In genomic region chr15:45273677-45274076, GRCm38 (mm10) we compare ENCODE assay signal across 23 mouse cellular contexts.
A peak's percentile ranks its signal among the peaks of the same experiment; 100 is the strongest.
DNase-seq lines count a peak whose midpoint lies in the region; ATAC-seq and TF ChIP-seq lines count a peak whose summit lies in the region.
"Had no signal": no experiment of that assay in that cellular context is flagged by ENCODE, and none has a peak within 500 bp of the region (broad histone marks: within the 10 kb centered on the region; RNA-seq: fewer than 3 reads in every experiment).

No protein-coding gene starts in this region.

- H3K36me3 ChIP-seq in forebrain, embryonic 14.5 days (ENCODE audit: control insufficient read depth, insufficient read depth, low read length): no peaks in the 10 kb centered on the region
- no peaks in the 10 kb centered on the region for H3K36me3 ChIP-seq in forebrain, embryonic 11.5 days (ENCODE audit: control insufficient read depth, insufficient read depth, low read length)
- no peaks in the 10 kb centered on the region for H3K36me3 ChIP-seq in intestine, postnatal 0 days (ENCODE audit: control insufficient read depth, insufficient read depth)
- H3K36me3 ChIP-seq in intestine, embryonic 16.5 days (ENCODE audit: control insufficient read depth, insufficient read depth, low read length): no peaks in the 10 kb centered on the region
- no peaks in the 10 kb centered on the region for H3K36me3 ChIP-seq in midbrain, embryonic 16.5 days (ENCODE audit: control insufficient read depth, insufficient read depth, low read length)
- no peaks in the 10 kb centered on the region for H3K36me3 ChIP-seq in midbrain, embryonic 13.5 days
- no peaks in the 10 kb centered on the region for H3K36me3 ChIP-seq in stomach, postnatal 0 days (ENCODE audit: control insufficient read depth, insufficient read depth, low read length)
- H3K36me3 ChIP-seq in liver, embryonic 11.5 days (ENCODE audit: control insufficient read depth, insufficient read depth, low read length): no peaks in the 10 kb centered on the region
- H3K36me3 ChIP-seq: embryonic facial prominence, embryonic 15.5 days; forebrain, embryonic 12.5 days; heart, embryonic 15.5 days; limb, embryonic 12.5 days; liver, embryonic 15.5 days had no signal

- DNase-seq in forebrain, embryonic 14.5 days (ENCODE audit: low spot score): peak; percentile 49
- DNase-seq in forebrain, embryonic 11.5 days (ENCODE audit: low spot score): no peak
- no peak for DNase-seq in stomach, postnatal 0 days (ENCODE audit: low spot score)
- DNase-seq in liver, embryonic 11.5 days (ENCODE audit: low spot score): no peak
- DNase-seq: adrenal gland, postnatal 14 days; cerebellum, adult 9-10 months; gastrocnemius, adult 2 months; heart, adult 11 months; kidney, adult 2 months; kidney, postnatal 4 days; right cerebral cortex, adult 18-20 months; thymus, adult 18-20 months had no signal

- no peak overlapping the region for H3K4me2 ChIP-seq in forebrain, embryonic 14.5 days (ENCODE audit: low read length)
- no peak overlapping the region for H3K4me2 ChIP-seq in forebrain, embryonic 11.5 days (ENCODE audit: low read depth, low read length, severe bottlenecking)
- no peak overlapping the region for H3K4me2 ChIP-seq in intestine, postnatal 0 days (replicated peaks; ENCODE audit: low read depth)
- H3K4me2 ChIP-seq in intestine, embryonic 16.5 days (ENCODE audit: low read depth, low read length): no peak overlapping the region
- no peak overlapping the region for H3K4me2 ChIP-seq in midbrain, embryonic 16.5 days (ENCODE audit: low read length)
- no peak overlapping the region for H3K4me2 ChIP-seq in midbrain, embryonic 13.5 days (replicated peaks)
- H3K4me2 ChIP-seq in stomach, postnatal 0 days (replicated peaks; ENCODE audit: low read depth): no peak overlapping the region
- no peak overlapping the region for H3K4me2 ChIP-seq in liver, embryonic 11.5 days
- H3K4me2 ChIP-seq: embryonic facial prominence, embryonic 15.5 days; forebrain, embryonic 12.5 days; heart, embryonic 15.5 days; limb, embryonic 12.5 days; liver, embryonic 15.5 days had no signal

- 67% methylated on average over 1 of the region's 1 CpGs for WGBS in forebrain, embryonic 14.5 days
- WGBS in forebrain, embryonic 11.5 days: 70% methylated on average over 1 of the region's 1 CpGs
- WGBS in intestine, postnatal 0 days: 48% methylated on average over 1 of the region's 1 CpGs
- WGBS in intestine, embryonic 16.5 days: 39% methylated on average over 1 of the region's 1 CpGs
- 52% methylated on average over 1 of the region's 1 CpGs for WGBS in midbrain, embryonic 16.5 days
- 47% methylated on average over 1 of the region's 1 CpGs for WGBS in midbrain, embryonic 13.5 days
- 41% methylated on average over 1 of the region's 1 CpGs for WGBS in stomach, postnatal 0 days
- 74% methylated on average over 1 of the region's 1 CpGs for WGBS in liver, embryonic 11.5 days

- no peaks in the 10 kb centered on the region for H3K9me3 ChIP-seq in forebrain, embryonic 14.5 days (replicated peaks; ENCODE audit: control insufficient read depth, low read length)
- H3K9me3 ChIP-seq in forebrain, embryonic 11.5 days (ENCODE audit: control insufficient read depth, low read length): no peaks in the 10 kb centered on the region
- H3K9me3 ChIP-seq in intestine, postnatal 0 days (ENCODE audit: control insufficient read depth): no peaks in the 10 kb centered on the region
- no peaks in the 10 kb centered on the region for H3K9me3 ChIP-seq in intestine, embryonic 16.5 days (ENCODE audit: control insufficient read depth, low read length)
- H3K9me3 ChIP-seq in midbrain, embryonic 16.5 days (replicated peaks; ENCODE audit: control insufficient read depth, low read length, poor library complexity, severe bottlenecking): no peaks in the 10 kb centered on the region
- no peaks in the 10 kb centered on the region for H3K9me3 ChIP-seq in midbrain, embryonic 13.5 days
- no peaks in the 10 kb centered on the region for H3K9me3 ChIP-seq in stomach, postnatal 0 days (ENCODE audit: control insufficient read depth, low read length)
- H3K9me3 ChIP-seq in liver, embryonic 11.5 days (ENCODE audit: control insufficient read depth, low read length): no peaks in the 10 kb centered on the region
- H3K9me3 ChIP-seq: embryonic facial prominence, embryonic 15.5 days; forebrain, embryonic 12.5 days; heart, embryonic 15.5 days; limb, embryonic 12.5 days; liver, embryonic 15.5 days had no signal

- TF ChIP-seq CTCF in intestine, postnatal 0 days (IDR thresholded peaks at IDR 0.05; ENCODE audit: low read depth): 0 out of 2 replicates have a peak, but pooled peaks have one; percentile 8
- 0 out of 2 replicates have a peak, but pooled peaks have one; percentile 16 for TF ChIP-seq CTCF in stomach, postnatal 0 days (IDR thresholded peaks at IDR 0.05; ENCODE audit: low read depth)

- H3K27me3 ChIP-seq in forebrain, embryonic 14.5 days (replicated peaks; ENCODE audit: control insufficient read depth, insufficient read depth, low read length): no peaks in the 10 kb centered on the region
- H3K27me3 ChIP-seq in forebrain, embryonic 11.5 days (ENCODE audit: control insufficient read depth, insufficient read depth, low read length): no peaks in the 10 kb centered on the region
- no peaks in the 10 kb centered on the region for H3K27me3 ChIP-seq in intestine, postnatal 0 days (replicated peaks; ENCODE audit: control insufficient read depth, insufficient read depth, low read length)
- H3K27me3 ChIP-seq in intestine, embryonic 16.5 days (replicated peaks; ENCODE audit: control insufficient read depth, insufficient read depth, low read length): no peaks in the 10 kb centered on the region
- no peaks in the 10 kb centered on the region for H3K27me3 ChIP-seq in midbrain, embryonic 16.5 days (ENCODE audit: control insufficient read depth, insufficient read depth, low read depth, low read length)
- H3K27me3 ChIP-seq in midbrain, embryonic 13.5 days: no peaks in the 10 kb centered on the region
- no peaks in the 10 kb centered on the region for H3K27me3 ChIP-seq in stomach, postnatal 0 days (ENCODE audit: control insufficient read depth, insufficient read depth, low read length)
- H3K27me3 ChIP-seq in liver, embryonic 11.5 days (replicated peaks; ENCODE audit: control insufficient read depth, insufficient read depth, low read length): no peaks in the 10 kb centered on the region
- H3K27me3 ChIP-seq: CH12.LX; embryonic facial prominence, embryonic 15.5 days; forebrain, embryonic 12.5 days; heart, embryonic 15.5 days; limb, embryonic 12.5 days; liver, embryonic 15.5 days had no signal

- TF ChIP-seq EP300 in stomach, postnatal 0 days (optimal IDR thresholded peaks at IDR 0.05): no peak

- H3K4me3 ChIP-seq in forebrain, embryonic 14.5 days (ENCODE audit: low read depth, low read length): no peak overlapping the region
- H3K4me3 ChIP-seq in forebrain, embryonic 11.5 days (ENCODE audit: low read depth, low read length): no peak overlapping the region
- no peak overlapping the region for H3K4me3 ChIP-seq in intestine, postnatal 0 days (ENCODE audit: low read depth, low read length)
- H3K4me3 ChIP-seq in intestine, embryonic 16.5 days (ENCODE audit: low read length): no peak overlapping the region
- no peak overlapping the region for H3K4me3 ChIP-seq in midbrain, embryonic 16.5 days (ENCODE audit: low read depth, low read length)
- no peak overlapping the region for H3K4me3 ChIP-seq in midbrain, embryonic 13.5 days (replicated peaks)
- H3K4me3 ChIP-seq in stomach, postnatal 0 days (ENCODE audit: low read depth, low read length): no peak overlapping the region
- H3K4me3 ChIP-seq in liver, embryonic 11.5 days (ENCODE audit: low read depth, low read length): no peak overlapping the region
- H3K4me3 ChIP-seq: embryonic facial prominence, embryonic 15.5 days; forebrain, embryonic 12.5 days; gastrocnemius, adult 2 months; heart, embryonic 15.5 days; limb, embryonic 12.5 days; liver, embryonic 15.5 days had no signal

- no peaks in the 10 kb centered on the region for H3K4me1 ChIP-seq in forebrain, embryonic 14.5 days (ENCODE audit: control insufficient read depth, insufficient read depth, low read length)
- no peaks in the 10 kb centered on the region for H3K4me1 ChIP-seq in forebrain, embryonic 11.5 days (replicated peaks; ENCODE audit: control insufficient read depth, insufficient read depth, low read length)
- H3K4me1 ChIP-seq in intestine, postnatal 0 days (replicated peaks; ENCODE audit: control insufficient read depth, insufficient read depth, low read length): no peaks in the 10 kb centered on the region
- H3K4me1 ChIP-seq in intestine, embryonic 16.5 days (ENCODE audit: control insufficient read depth, insufficient read depth, low read length): no peaks in the 10 kb centered on the region
- no peaks in the 10 kb centered on the region for H3K4me1 ChIP-seq in midbrain, embryonic 16.5 days (ENCODE audit: control insufficient read depth, insufficient read depth, low read length)
- H3K4me1 ChIP-seq in midbrain, embryonic 13.5 days (replicated peaks): no peaks in the 10 kb centered on the region
- H3K4me1 ChIP-seq in stomach, postnatal 0 days (replicated peaks; ENCODE audit: control insufficient read depth, insufficient read depth): no peaks in the 10 kb centered on the region
- no peaks in the 10 kb centered on the region for H3K4me1 ChIP-seq in liver, embryonic 11.5 days (replicated peaks; ENCODE audit: control insufficient read depth, insufficient read depth, low read length)
- H3K4me1 ChIP-seq: embryonic facial prominence, embryonic 15.5 days; forebrain, embryonic 12.5 days; heart, embryonic 15.5 days; limb, embryonic 12.5 days; liver, embryonic 15.5 days had no signal

- H3K27ac ChIP-seq in forebrain, embryonic 14.5 days (ENCODE audit: low read depth, low read length): no peak overlapping the region
- no peak overlapping the region for H3K27ac ChIP-seq in forebrain, embryonic 11.5 days (ENCODE audit: low read depth, low read length)
- no peak overlapping the region for H3K27ac ChIP-seq in intestine, postnatal 0 days (ENCODE audit: low read depth, low read length)
- no peak overlapping the region for H3K27ac ChIP-seq in intestine, embryonic 16.5 days (ENCODE audit: low read length)
- no peak overlapping the region for H3K27ac ChIP-seq in midbrain, embryonic 16.5 days (ENCODE audit: low read length)
- H3K27ac ChIP-seq in midbrain, embryonic 13.5 days: no peak overlapping the region
- no peak overlapping the region for H3K27ac ChIP-seq in stomach, postnatal 0 days (replicated peaks)
- no peak overlapping the region for H3K27ac ChIP-seq in liver, embryonic 11.5 days (ENCODE audit: low read depth, low read length)
- H3K27ac ChIP-seq: embryonic facial prominence, embryonic 15.5 days; forebrain, embryonic 12.5 days; gastrocnemius, adult 2 months; heart, embryonic 15.5 days; limb, embryonic 12.5 days; liver, embryonic 15.5 days had no signal

- H3K9ac ChIP-seq in forebrain, embryonic 14.5 days (ENCODE audit: low read length): no peak overlapping the region
- H3K9ac ChIP-seq in forebrain, embryonic 11.5 days (ENCODE audit: low read length): no peak overlapping the region
- H3K9ac ChIP-seq in intestine, postnatal 0 days (ENCODE audit: low read depth, low read length): no peak overlapping the region
- H3K9ac ChIP-seq in intestine, embryonic 16.5 days (ENCODE audit: low read depth, low read length): no peak overlapping the region
- H3K9ac ChIP-seq in midbrain, embryonic 16.5 days (ENCODE audit: low read depth, low read length): no peak overlapping the region
- H3K9ac ChIP-seq in midbrain, embryonic 13.5 days (replicated peaks): no peak overlapping the region
- H3K9ac ChIP-seq in stomach, postnatal 0 days (ENCODE audit: low read length): no peak overlapping the region
- no peak overlapping the region for H3K9ac ChIP-seq in liver, embryonic 11.5 days (ENCODE audit: low read depth, low read length)
- H3K9ac ChIP-seq: embryonic facial prominence, embryonic 15.5 days; forebrain, embryonic 12.5 days; heart, embryonic 15.5 days; limb, embryonic 12.5 days; liver, embryonic 15.5 days had no signal

- ATAC-seq in forebrain, embryonic 14.5 days: no peak
- no peak for ATAC-seq in forebrain, embryonic 11.5 days (replicated peaks; ENCODE audit: low FRiP score)
- no peak for ATAC-seq in intestine, postnatal 0 days
- no peak for ATAC-seq in intestine, embryonic 16.5 days
- peak; percentile 81 for ATAC-seq in midbrain, embryonic 16.5 days
- ATAC-seq in midbrain, embryonic 13.5 days: no peak
- ATAC-seq in stomach, postnatal 0 days (ENCODE audit: low FRiP score, low TSS enrichment): no peak
- no peak for ATAC-seq in liver, embryonic 11.5 days (replicated peaks; ENCODE audit: low FRiP score)
- ATAC-seq: lung, postnatal 0 days had no signal
